Mouse (Mus musculus) lung, embryonic 15.5 days (tissue): ENCODE measurements around the gene Tsacc. TPM values are rescaled to one million over a fixed set of nuclear protein-coding genes. Genes with fewer than 3 reads are reported as not detected.

Source experiments
- ATAC-seq: fragments of 200-750 bp; cut with Nextera tagmentation; 2 replicates; pipeline ENCODE4 v1.8.0; 2017; ENCODE audit warnings: moderate number of reproducible peaks, borderline replicate concordance; ENCODE audit not compliant: low FRiP score, low TSS enrichment; ENCODE audit errors: extremely low read depth
- H3K27ac ChIP-seq: fragments of 300-500 bp; sonication (generic); 2 replicates; pipeline ENCODE4 v1.5.1; 2015; ENCODE audit warnings: moderate library complexity, mild to moderate bottlenecking, inconsistent platforms
- H3K27me3 ChIP-seq: fragments of 300-500 bp; sonication (generic); 2 replicates; pipeline ENCODE4 v1.6.1; 2015; ENCODE audit warnings: inconsistent platforms
- H3K36me3 ChIP-seq: fragments of 300-500 bp; sonication (generic); 2 replicates; pipeline ENCODE4 v1.6.1; 2015; ENCODE audit warnings: inconsistent platforms
- H3K4me1 ChIP-seq: fragments of 300-500 bp; sonication (generic); 2 replicates; pipeline ENCODE4 v1.6.1; 2015; ENCODE audit warnings: inconsistent platforms
- H3K4me2 ChIP-seq: fragments of 300-500 bp; sonication (generic); 2 replicates; pipeline ENCODE4 v1.6.1; 2015; ENCODE audit warnings: inconsistent platforms, mild to moderate bottlenecking, moderate library complexity
- H3K4me3 ChIP-seq: fragments of 300-500 bp; sonication (generic); 2 replicates; pipeline ENCODE4 v1.5.1; 2015; ENCODE audit warnings: mild to moderate bottlenecking, inconsistent platforms
- H3K9ac ChIP-seq: fragments of 300-500 bp; sonication (generic); 2 replicates; pipeline ENCODE4 v1.6.1; 2015; ENCODE audit warnings: inconsistent platforms
- H3K9me3 ChIP-seq: fragments of 300-500 bp; sonication (generic); 2 replicates; pipeline ENCODE4 v1.6.1; 2016; ENCODE audit warnings: inconsistent platforms
- WGBS: fragments of 180-500 bp; shearing (Covaris S2); methylation state at CpG from one replicate; pipeline ENCODE4 v1.1.7; 2015; 5-methylcytosine and 5-hydroxymethylcytosine counted together
- polyA plus RNA-seq: library from polyadenylated mRNA; unstranded; fragments of >200 nt; fragmentation: Nextera tagmentation; extraction: Ambion mirVana; gene quantifications from 2 replicates; pipeline ENCODE4 v1.2.1, GENCODE M21; 2015

Gene Tsacc
- polyA plus RNA-seq, 1 experiment from 2014 or later, result 12.2 TPM

DNA sequence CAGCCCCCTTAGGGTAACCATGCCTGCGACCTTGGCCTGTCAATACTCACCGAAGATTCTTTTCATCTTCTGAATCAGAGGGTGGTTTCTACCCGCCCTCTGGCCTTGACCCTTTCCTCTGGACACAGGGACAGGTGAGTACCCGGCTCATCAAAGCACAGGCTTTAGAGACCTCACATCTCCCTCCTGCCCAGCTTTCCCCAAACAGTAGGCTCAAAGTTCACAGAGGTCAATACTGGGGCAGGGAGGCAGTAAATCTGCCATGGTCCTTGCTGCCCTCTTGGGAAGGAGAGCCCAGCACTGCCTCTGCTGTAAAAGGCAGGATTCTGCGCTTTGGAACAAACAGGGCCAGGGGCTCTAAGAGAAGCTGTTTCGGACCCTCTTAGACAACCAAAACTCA lies 44.1 kb downstream of the Tsacc start:
- Histone ChIP-seq H3K4me3 (no peak overlapping the region), H3K36me3 (no peaks in the 10 kb centered on the region), H3K27me3 (peaks cover 44% of the 10 kb centered on the region), H3K4me1 (peaks cover 6% of the 10 kb centered on the region), H3K9ac (no peak overlapping the region), H3K4me2 (no peak overlapping the region), H3K9me3 (no peaks in the 10 kb centered on the region), H3K27ac (no peak overlapping the region)
- 67% methylated on average over 6 of the region's 6 CpGs for WGBS
- no peak for ATAC-seq

DNA sequence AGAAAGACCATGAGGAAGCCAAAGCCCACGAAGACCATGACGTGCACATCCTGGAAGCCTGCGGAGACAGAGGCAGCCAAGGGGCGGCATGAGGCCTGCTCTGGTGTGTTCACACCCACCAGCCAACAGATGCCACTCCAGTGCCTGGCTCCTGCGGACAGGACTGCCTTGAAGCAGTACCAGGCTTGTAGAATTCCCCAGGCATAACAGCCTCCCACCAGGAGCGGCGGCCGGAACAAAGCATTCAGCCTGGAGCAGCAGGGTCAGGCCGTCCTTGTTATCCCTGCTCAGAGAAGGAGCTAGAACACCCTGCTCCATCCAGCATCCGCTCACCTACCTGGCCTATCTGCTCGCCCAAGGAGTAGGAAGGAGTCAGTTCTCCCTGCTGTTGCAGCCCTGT lies 48.4 kb downstream of the Tsacc start:
- WGBS, result 76% methylated on average over 11 of the region's 11 CpGs
- H3K27ac ChIP-seq, result no peak overlapping the region
- H3K4me3 ChIP-seq, result no peak overlapping the region
- H3K36me3 ChIP-seq, result no peaks in the 10 kb centered on the region
- H3K4me1 ChIP-seq, result no peaks in the 10 kb centered on the region
- no peaks in the 10 kb centered on the region for H3K9me3 ChIP-seq
- no peak overlapping the region for H3K4me2 ChIP-seq
- H3K9ac ChIP-seq, result no peak overlapping the region
- H3K27me3 ChIP-seq, result peaks cover 33% of the 10 kb centered on the region
- no peak for ATAC-seq

GRCm38 (mm10) chr3:88247666-88248065 lies 49.1 kb downstream of the Tsacc start:
- H3K36me3 ChIP-seq, result no peaks in the 10 kb centered on the region
- no peak; the same call in 1 of the 2 replicates for ATAC-seq
- WGBS, result 60% methylated on average over 9 of the region's 9 CpGs

GRCm38 (mm10) chr3:88245811-88246210 lies 51.0 kb downstream of the Tsacc start:
- Histone ChIP-seq H3K4me2 (no peak overlapping the region), H3K36me3 (no peaks in the 10 kb centered on the region), H3K27ac (no peak overlapping the region), H3K4me3 (no peak overlapping the region), H3K27me3 (peaks cover 49% of the 10 kb centered on the region), H3K9ac (no peak overlapping the region), H3K4me1 (no peaks in the 10 kb centered on the region), H3K9me3 (no peaks in the 10 kb centered on the region)
- 23% methylated on average over 13 of the region's 13 CpGs for WGBS
- no peak for ATAC-seq

More at GRCm38 (mm10) chr3:88247666-88248065, 49.1 kb downstream of the Tsacc start:
- Histone ChIP-seq H3K9ac (no peak overlapping the region), H3K27ac (no peak overlapping the region), H3K4me1 (no peaks in the 10 kb centered on the region), H3K27me3 (peaks cover 33% of the 10 kb centered on the region), H3K4me2 (no peak overlapping the region), H3K4me3 (no peak overlapping the region), H3K9me3 (no peaks in the 10 kb centered on the region)

GRCm38 (mm10) chr3:88244071-88244470 lies 52.7 kb downstream of the Tsacc start:
- Histone ChIP-seq H3K4me1 (no peaks in the 10 kb centered on the region), H3K27me3 (peaks cover 66% of the 10 kb centered on the region), H3K9ac (no peak overlapping the region), H3K36me3 (no peaks in the 10 kb centered on the region), H3K4me2 (no peak overlapping the region), H3K9me3 (no peaks in the 10 kb centered on the region), H3K4me3 (no peak overlapping the region), H3K27ac (no peak overlapping the region)
- 0% methylated on average over 2 of the region's 2 CpGs for WGBS
- no peak for ATAC-seq

- no peak for ATAC-seq
- 3% methylated on average over 13 of the region's 13 CpGs for WGBS
- Histone ChIP-seq H3K27ac (no peak overlapping the region), H3K9me3 (no peaks in the 10 kb centered on the region), H3K36me3 (no peaks in the 10 kb centered on the region), H3K4me1 (no peaks in the 10 kb centered on the region), H3K4me2 (no peak overlapping the region), H3K4me3 (no peak overlapping the region), H3K27me3 (peaks cover 82% of the 10 kb centered on the region), H3K9ac (no peak overlapping the region)
These were observed 54.3 kb downstream of the Tsacc start for GRCm38 (mm10) chr3:88242531-88242930.

- Histone ChIP-seq H3K9ac (no peak overlapping the region), H3K4me2 (peak overlapping the region; percentile 10), H3K36me3 (no peaks in the 10 kb centered on the region), H3K27me3 (peaks cover 95% of the 10 kb centered on the region), H3K9me3 (no peaks in the 10 kb centered on the region), H3K4me1 (no peaks in the 10 kb centered on the region), H3K27ac (no peak overlapping the region), H3K4me3 (0 out of 2 replicates have a peak overlapping the region, but pooled peaks have one; percentile 2)
- WGBS, result 2% methylated on average over 48 of the region's 48 CpGs
- no peak for ATAC-seq
These were observed 55.6 kb downstream of the Tsacc start for GRCm38 (mm10) chr3:88241045-88241786.

GRCm38 (mm10) chr3:88239446-88239845 lies 57.4 kb downstream of the Tsacc start:
- no peaks in the 10 kb centered on the region for H3K36me3 ChIP-seq
- WGBS, result 55% methylated on average over 4 of the region's 4 CpGs
- no peak overlapping the region for H3K27ac ChIP-seq
- no peaks in the 10 kb centered on the region for H3K9me3 ChIP-seq
- H3K9ac ChIP-seq, result no peak overlapping the region
- H3K4me2 ChIP-seq, result no peak overlapping the region
- no peak overlapping the region for H3K4me3 ChIP-seq
- no peaks in the 10 kb centered on the region for H3K4me1 ChIP-seq
- ATAC-seq, result no peak
- peaks cover 93% of the 10 kb centered on the region for H3K27me3 ChIP-seq

DNA sequence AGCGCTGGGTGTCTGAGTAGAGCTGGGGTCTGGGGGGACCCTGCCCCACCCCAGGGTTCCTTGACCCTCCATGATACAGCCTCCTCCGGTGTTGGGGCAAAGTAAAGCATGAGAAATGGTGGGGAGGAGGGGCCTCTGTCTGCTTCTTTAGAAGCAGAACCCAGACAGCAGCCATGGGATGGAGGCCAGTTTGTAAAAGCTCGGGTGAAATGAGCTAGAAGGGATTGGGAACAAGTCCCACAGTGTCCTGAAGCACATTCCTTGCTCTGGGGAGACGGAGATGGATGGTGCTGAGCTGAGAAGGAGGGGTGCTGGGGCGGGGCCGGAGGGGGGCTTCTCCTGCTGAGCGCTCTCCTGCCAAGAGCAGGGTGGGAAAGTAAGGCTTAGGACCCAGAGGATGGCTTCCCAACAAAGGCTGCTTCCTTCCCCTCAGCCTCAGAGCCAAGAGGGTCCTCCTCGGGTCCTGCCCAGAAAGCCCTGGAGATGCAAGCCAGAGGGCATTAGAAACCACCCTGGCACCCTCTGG lies 57.9 kb downstream of the Tsacc start:
- H3K9me3 ChIP-seq, result no peaks in the 10 kb centered on the region
- H3K36me3 ChIP-seq, result no peaks in the 10 kb centered on the region
- peaks cover 93% of the 10 kb centered on the region for H3K27me3 ChIP-seq
- no peaks in the 10 kb centered on the region for H3K4me1 ChIP-seq
- ATAC-seq, result no peak
- H3K4me2 ChIP-seq, result no peak overlapping the region
- H3K9ac ChIP-seq, result no peak overlapping the region
- 33% methylated on average over 8 of the region's 8 CpGs for WGBS
- no peak overlapping the region for H3K4me3 ChIP-seq
- no peak overlapping the region for H3K27ac ChIP-seq

- Histone ChIP-seq H3K9ac (no peak overlapping the region), H3K27ac (no peak overlapping the region), H3K4me2 (no peak overlapping the region), H3K36me3 (no peaks in the 10 kb centered on the region), H3K4me1 (no peaks in the 10 kb centered on the region), H3K27me3 (peaks cover 93% of the 10 kb centered on the region), H3K4me3 (no peak overlapping the region), H3K9me3 (no peaks in the 10 kb centered on the region)
- 9% methylated on average over 10 of the region's 10 CpGs for WGBS
- no peak for ATAC-seq
These were observed 59.1 kb downstream of the Tsacc start for GRCm38 (mm10) chr3:88237556-88238194.

DNA sequence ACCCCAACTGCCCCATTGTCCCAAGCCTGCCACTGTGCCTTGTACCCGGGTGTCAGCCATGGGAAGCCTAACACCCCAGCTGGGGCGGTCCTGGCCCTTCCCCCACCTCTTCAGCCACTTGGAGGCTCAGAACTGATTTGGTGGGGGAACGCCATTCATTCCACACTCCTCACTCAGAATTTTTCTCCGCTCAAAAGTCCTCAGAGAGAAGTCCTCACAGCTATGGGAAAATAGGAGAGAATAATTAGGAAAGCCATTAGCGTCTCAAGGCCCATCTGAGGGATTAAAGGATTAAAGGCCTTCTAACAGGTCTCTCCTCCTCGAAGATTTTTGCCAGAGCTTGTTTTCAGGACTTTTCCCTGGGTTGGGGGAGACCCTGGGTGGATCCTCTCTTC lies 59.6 kb downstream of the Tsacc start:
- 32% methylated on average over 6 of the region's 6 CpGs for WGBS
- no peak overlapping the region for H3K4me2 ChIP-seq
- ATAC-seq, result no peak

DNA sequence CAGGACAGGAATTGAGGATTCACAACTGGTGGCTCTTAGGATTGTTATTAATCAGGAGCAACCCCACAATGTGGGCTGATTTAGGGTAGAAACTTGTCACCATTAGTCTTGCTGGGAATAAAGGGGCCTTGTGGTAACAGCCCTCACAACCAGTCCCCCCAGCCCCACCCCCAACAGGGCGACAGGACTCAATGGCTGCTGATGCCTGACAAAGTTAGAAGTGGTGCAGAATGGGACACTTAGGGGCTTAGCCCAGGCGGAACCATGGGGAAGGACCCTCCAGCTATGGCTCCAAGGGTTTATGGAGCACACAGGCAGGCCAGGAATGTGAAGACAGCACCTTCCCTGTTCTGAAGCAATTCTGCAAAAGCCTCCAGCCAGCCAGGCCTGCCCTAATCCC lies 61.2 kb downstream of the Tsacc start:
- Histone ChIP-seq H3K9me3 (no peaks in the 10 kb centered on the region), H3K4me3 (no peak overlapping the region), H3K27me3 (peaks cover 86% of the 10 kb centered on the region), H3K4me2 (no peak overlapping the region), H3K9ac (no peak overlapping the region), H3K4me1 (no peaks in the 10 kb centered on the region), H3K36me3 (no peaks in the 10 kb centered on the region), H3K27ac (no peak overlapping the region)
- 49% methylated on average over 2 of the region's 2 CpGs for WGBS
- no peak for ATAC-seq

More for the DNA sequence above, 59.6 kb downstream of the Tsacc start:
- Histone ChIP-seq H3K9me3 (no peaks in the 10 kb centered on the region), H3K4me3 (no peak overlapping the region), H3K9ac (no peak overlapping the region), H3K4me1 (no peaks in the 10 kb centered on the region), H3K36me3 (no peaks in the 10 kb centered on the region), H3K27me3 (peaks cover 93% of the 10 kb centered on the region), H3K27ac (no peak overlapping the region)
